In the genomic region with DNA sequence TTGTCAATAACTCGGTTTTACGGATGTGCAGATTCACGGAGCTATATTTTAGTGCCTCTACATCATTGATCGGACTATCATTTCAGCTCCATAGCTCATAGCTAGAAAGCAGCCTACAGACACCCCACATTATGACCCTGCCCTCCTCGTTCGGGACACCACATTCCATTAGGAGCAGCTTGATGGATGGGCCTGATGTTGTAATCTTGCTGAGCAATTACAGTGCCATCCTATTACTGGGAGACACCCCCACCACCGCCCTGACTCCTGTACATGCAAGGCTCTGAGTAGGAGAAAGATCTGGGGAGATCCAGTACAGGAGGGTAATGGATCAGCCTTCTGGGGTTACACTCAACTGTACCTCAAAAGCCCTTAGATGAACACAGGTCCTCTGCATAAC, we compare ENCODE assay signal across 21 mouse cellular contexts.
DNase-seq lines count a peak whose midpoint lies in the region; ATAC-seq and TF ChIP-seq lines count a peak whose summit lies in the region.
"Had no signal": no experiment of that assay in that cellular context is flagged by ENCODE, and none has a peak within 500 bp of the region (broad histone marks: within the 10 kb centered on the region; RNA-seq: fewer than 3 reads in every experiment).

No protein-coding gene starts in this region.

- 0 out of 2 replicates have a peak, but pooled peaks have one; percentile 33 for ATAC-seq in kidney, embryonic 14.5 days (ENCODE audit: low FRiP score, low TSS enrichment)
- ATAC-seq in Patski, result peak; percentile 27
- ATAC-seq in granulocyte monocyte progenitor cell, adult 5-6 weeks (replicated peaks; ENCODE audit: poor library complexity, severe bottlenecking), result no peak
- ATAC-seq: forebrain, embryonic 13.5 days; intestine, embryonic 16.5 days had no signal

- no peaks in the 10 kb centered on the region for H3K27me3 ChIP-seq in kidney, embryonic 14.5 days (ENCODE audit: control insufficient read depth, insufficient read depth, low read length)
- no peaks in the 10 kb centered on the region for H3K27me3 ChIP-seq in Patski
- H3K27me3 ChIP-seq: embryonic facial prominence, embryonic 13.5 days; hindbrain, embryonic 15.5 days had no signal

- no peaks in the 10 kb centered on the region for H3K9me3 ChIP-seq in kidney, embryonic 14.5 days (ENCODE audit: control insufficient read depth, low read length)
- H3K9me3 ChIP-seq: embryonic facial prominence, embryonic 13.5 days; forebrain, embryonic 13.5 days; heart, embryonic 10.5 days; hindbrain, embryonic 15.5 days had no signal

- H3K9ac ChIP-seq in kidney, embryonic 14.5 days (ENCODE audit: low read depth, low read length), result no peak overlapping the region
- H3K9ac ChIP-seq: embryonic facial prominence, embryonic 13.5 days; forebrain, embryonic 13.5 days; hindbrain, embryonic 15.5 days had no signal

- H3K4me2 ChIP-seq in kidney, embryonic 14.5 days (replicated peaks; ENCODE audit: low read depth, low read length), result no peak overlapping the region
- H3K4me2 ChIP-seq: embryonic facial prominence, embryonic 13.5 days; forebrain, embryonic 13.5 days; hindbrain, embryonic 15.5 days had no signal

- DNase-seq in kidney, postnatal 14 days, result no peak
- peak; percentile 69 for DNase-seq in 3T3-L1 (ENCODE audit: low read depth, low spot score)
- DNase-seq in Patski (ENCODE audit: low read depth, low spot score), result no peak
- peak; percentile 21 for DNase-seq in adrenal gland, postnatal 10 days
- no peak for DNase-seq in layer of hippocampus, postnatal 25 days (ENCODE audit: extremely low spot score in 1 of 2, low spot score in 1 of 2)
- no peak for DNase-seq in heart, postnatal 4 days
- DNase-seq: cerebellum, adult 11-12 months; cerebellum, adult 9-10 months; cerebellum, postnatal 36 days; gastrocnemius, adult 2 months; gastrocnemius, postnatal 25 days; heart, adult 18-20 months; heart, postnatal 10 days; kidney, adult 2 months had no signal

- no peaks in the 10 kb centered on the region for H3K36me3 ChIP-seq in kidney, embryonic 14.5 days (ENCODE audit: control insufficient read depth, insufficient read depth, low read length)
- H3K36me3 ChIP-seq: embryonic facial prominence, embryonic 13.5 days; heart, embryonic 10.5 days; hindbrain, embryonic 15.5 days had no signal

- CTCF ChIA-PET in Patski (lab: Charles Lee), result interaction anchor here (1.3 kb wide), 1 partner anchor 8 kb away, joined by 3 read pairs; no protein-coding TSS in a partner anchor

- in situ Hi-C loops in Patski (cut with MboI; ENCODE audit: low pct_unique_long_range_greater_than_20kb), result loop anchor here (25.0 kb wide), 1 partner anchor 1003 kb away; a partner anchor contains a TSS

- no peak overlapping the region for H3K4me3 ChIP-seq in kidney, embryonic 14.5 days (ENCODE audit: low read length)
- H3K4me3 ChIP-seq: embryonic facial prominence, embryonic 13.5 days; forebrain, embryonic 13.5 days; gastrocnemius, adult 2 months; heart, embryonic 10.5 days; hindbrain, embryonic 15.5 days had no signal

- H3K27ac ChIP-seq in kidney, embryonic 14.5 days (ENCODE audit: low read depth, low read length), result no peak overlapping the region
- H3K27ac ChIP-seq: embryonic facial prominence, embryonic 13.5 days; forebrain, embryonic 13.5 days; gastrocnemius, adult 2 months; hindbrain, embryonic 15.5 days had no signal

- no peaks in the 10 kb centered on the region for H3K4me1 ChIP-seq in kidney, embryonic 14.5 days (ENCODE audit: control insufficient read depth, insufficient read depth, low read length)
- H3K4me1 ChIP-seq: forebrain, embryonic 13.5 days; hindbrain, embryonic 15.5 days had no signal

- POLR2A ChIA-PET in Patski (lab: Charles Lee), result interaction anchor here (0.6 kb wide), 1 partner anchor 24 kb away, joined by 3 read pairs; no protein-coding TSS in a partner anchor

- WGBS in kidney, embryonic 14.5 days, result 66% methylated on average over 7 of the region's 7 CpGs

- no peak for TF ChIP-seq CTCF in Patski (IDR thresholded peaks at IDR 0.05)

Comparison
In these comparisons a context has a peak if more than half of its experiments do, and no peak if none do; other contexts are left out.
1. DNase-seq: peak in 3T3-L1 (single experiment) and adrenal gland, postnatal 10 days (single experiment); none in kidney, postnatal 14 days (single experiment), Patski (single experiment), layer of hippocampus, postnatal 25 days (0 of 2) and heart, postnatal 4 days (single experiment).